Mouse (Mus musculus) intestine, embryonic 15.5 days (tissue): ENCODE measurements around the gene Aplp2. TPM values are rescaled to one million over a fixed set of nuclear protein-coding genes. Genes with fewer than 3 reads are reported as not detected.

ENCODE experiments used
- ATAC-seq: fragments of 200-750 bp; cut with Nextera tagmentation; 2 replicates; pipeline ENCODE4 v1.8.0; 2017; ENCODE audit warnings: moderate TSS enrichment, moderate library complexity
- H3K27ac ChIP-seq: fragments of 300-500 bp; sonication (generic); 2 replicates; pipeline ENCODE4 v1.5.1; 2015; ENCODE audit warnings: mild to moderate bottlenecking, inconsistent platforms
- H3K27me3 ChIP-seq: fragments of 300-500 bp; sonication (generic); replicated peaks from 2 replicates; pipeline ENCODE4 v1.6.1; 2015; ENCODE audit warnings: inconsistent platforms
- H3K36me3 ChIP-seq: fragments of 300-500 bp; sonication (generic); 2 replicates; pipeline ENCODE4 v1.6.1; 2015; ENCODE audit warnings: inconsistent platforms
- H3K4me1 ChIP-seq: fragments of 300-500 bp; sonication (generic); replicated peaks from 2 replicates; pipeline ENCODE4 v1.6.1; 2015; ENCODE audit warnings: inconsistent platforms
- H3K4me2 ChIP-seq: fragments of 300-500 bp; sonication (generic); replicated peaks from 2 replicates; pipeline ENCODE4 v1.6.1; 2015; ENCODE audit warnings: mild to moderate bottlenecking, inconsistent platforms
- H3K4me3 ChIP-seq: fragments of 300-500 bp; sonication (generic); replicated peaks from 2 replicates; pipeline ENCODE4 v1.5.1; 2015; ENCODE audit warnings: inconsistent platforms
- H3K9ac ChIP-seq: fragments of 300-500 bp; sonication (generic); 2 replicates; pipeline ENCODE4 v1.6.1; 2015; ENCODE audit warnings: inconsistent platforms
- H3K9me3 ChIP-seq: fragments of 300-500 bp; sonication (generic); 2 replicates; pipeline ENCODE4 v1.6.1; 2016; ENCODE audit warnings: inconsistent platforms
- WGBS: fragments of 180-500 bp; shearing (Covaris S2); methylation state at CpG from one replicate; pipeline ENCODE4 v1.1.7; 2015; 5-methylcytosine and 5-hydroxymethylcytosine counted together
- polyA plus RNA-seq: library from polyadenylated mRNA; unstranded; fragments of >200 nt; fragmentation: Nextera tagmentation; extraction: Ambion mirVana; gene quantifications from 2 replicates; pipeline ENCODE4 v1.2.1, GENCODE M21; 2015

Aplp2 gene
- polyA plus RNA-seq, 1 experiment from 2014 or later: 210 TPM

DNA sequence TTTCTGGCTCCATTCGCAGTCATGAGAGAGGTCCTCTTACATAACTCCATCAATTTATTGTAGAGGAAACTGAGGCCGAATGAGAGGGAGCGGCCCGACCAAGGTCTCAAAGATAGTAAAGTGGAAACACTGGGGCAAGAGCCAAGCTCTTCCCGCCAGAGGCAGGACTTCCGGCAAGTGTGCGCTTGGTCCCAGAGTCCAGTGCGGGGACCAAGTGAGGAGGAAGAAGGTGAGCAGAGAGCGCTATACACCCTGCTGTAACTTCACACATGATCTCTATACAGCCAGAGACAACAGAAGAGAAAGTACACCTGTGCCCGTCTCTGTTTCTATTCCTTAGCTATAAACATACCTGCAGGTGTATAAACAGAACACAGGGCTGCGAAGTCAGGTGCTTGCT is 94.5 kb downstream of the Aplp2 start:
- no peak overlapping the region for H3K27ac ChIP-seq
- no peak overlapping the region for H3K4me3 ChIP-seq
- ATAC-seq: peak; percentile 34; the same call in 1 of the 2 replicates
- H3K9ac ChIP-seq: no peak overlapping the region
- H3K4me1 ChIP-seq: peaks cover 16% of the 10 kb centered on the region
- WGBS: 81% methylated on average over 11 of the region's 11 CpGs
- H3K4me2 ChIP-seq: no peak overlapping the region
- no peaks in the 10 kb centered on the region for H3K36me3 ChIP-seq
- no peaks in the 10 kb centered on the region for H3K27me3 ChIP-seq
- no peaks in the 10 kb centered on the region for H3K9me3 ChIP-seq

DNA sequence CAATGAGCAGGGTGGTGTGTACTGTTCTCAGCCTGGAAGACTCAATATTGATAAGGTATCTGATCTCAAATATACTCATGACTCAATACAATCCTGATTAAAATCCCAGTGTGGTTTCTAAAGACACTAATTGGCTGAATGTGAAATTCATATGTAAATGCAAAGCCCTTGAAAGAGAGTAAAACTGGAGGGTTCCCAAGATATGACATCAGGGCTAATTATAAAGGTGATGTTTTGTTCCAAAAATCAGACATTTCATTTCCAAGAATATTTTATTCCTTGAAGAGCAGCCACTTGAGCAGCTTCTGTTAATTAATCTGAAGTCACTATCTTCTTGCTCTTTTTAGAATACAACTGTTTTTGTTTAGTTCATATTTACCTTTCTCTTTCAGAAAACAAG is 96.0 kb downstream of the Aplp2 start:
- Histone ChIP-seq H3K27me3 (no peaks in the 10 kb centered on the region), H3K27ac (no peak overlapping the region), H3K4me1 (peaks cover 16% of the 10 kb centered on the region), H3K36me3 (no peaks in the 10 kb centered on the region), H3K9ac (no peak overlapping the region), H3K9me3 (no peaks in the 10 kb centered on the region), H3K4me2 (no peak overlapping the region), H3K4me3 (no peak overlapping the region)
- ATAC-seq: no peak

DNA sequence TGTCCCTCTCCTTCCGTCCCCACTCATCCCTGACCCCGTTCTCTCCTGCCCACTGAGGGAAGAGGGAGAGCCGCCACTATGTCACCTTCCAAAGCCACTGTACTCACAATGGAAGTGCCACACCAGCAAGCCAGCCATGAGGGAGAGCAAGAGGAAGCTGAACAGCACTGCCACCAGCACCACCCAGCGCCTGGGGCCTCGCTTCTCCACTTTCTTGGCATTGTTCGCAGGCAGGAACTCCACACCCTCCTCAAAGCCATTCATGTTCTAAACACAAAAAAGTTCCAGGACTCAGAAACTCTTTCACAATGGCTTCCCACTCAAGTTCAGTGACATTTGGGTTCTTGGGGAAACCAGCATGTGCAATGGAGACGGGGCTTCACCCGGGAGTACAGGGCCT is 103.2 kb downstream of the Aplp2 start:
- no peaks in the 10 kb centered on the region for H3K4me1 ChIP-seq
- no peak for ATAC-seq
- 0 out of 2 replicates have a peak, but pooled peaks cover 5% of the 10 kb centered on the region for H3K36me3 ChIP-seq
- H3K4me2 ChIP-seq: no peak overlapping the region
- no peak overlapping the region for H3K4me3 ChIP-seq
- H3K27me3 ChIP-seq: no peaks in the 10 kb centered on the region
- H3K9me3 ChIP-seq: no peaks in the 10 kb centered on the region
- 85% methylated on average over 8 of the region's 8 CpGs for WGBS
- no peak overlapping the region for H3K27ac ChIP-seq
- H3K9ac ChIP-seq: no peak overlapping the region

Other genes starting within 250 kb of the Aplp2 start
- 7.6 and 7.9 TPM in 2 replicates for gene Zbtb44, start 181.2 kb downstream of the Aplp2 start, polyA plus RNA-seq
- 73.9 and 82.5 TPM in 2 replicates for gene St14, start 80.0 kb downstream of the Aplp2 start, polyA plus RNA-seq
- gene Prdm10, start 68.7 kb upstream of the Aplp2 start, polyA plus RNA-seq: 3.9 and 4.1 TPM in 2 replicates
- gene Nfrkb, start 174.4 kb upstream of the Aplp2 start, polyA plus RNA-seq: 17.3 and 18.2 TPM in 2 replicates